Mouse (Mus musculus): Measurements from ENCODE around the gene Glb1. TPM values are rescaled to one million over a fixed set of nuclear protein-coding genes. Genes with fewer than 3 reads are reported as not detected.
A peak's percentile ranks its signal among the peaks of the same experiment; 100 is the strongest.

Glb1 gene
- polyA plus RNA-seq, 1 experiment from 2014 or later: 51.7 TPM

DNA sequence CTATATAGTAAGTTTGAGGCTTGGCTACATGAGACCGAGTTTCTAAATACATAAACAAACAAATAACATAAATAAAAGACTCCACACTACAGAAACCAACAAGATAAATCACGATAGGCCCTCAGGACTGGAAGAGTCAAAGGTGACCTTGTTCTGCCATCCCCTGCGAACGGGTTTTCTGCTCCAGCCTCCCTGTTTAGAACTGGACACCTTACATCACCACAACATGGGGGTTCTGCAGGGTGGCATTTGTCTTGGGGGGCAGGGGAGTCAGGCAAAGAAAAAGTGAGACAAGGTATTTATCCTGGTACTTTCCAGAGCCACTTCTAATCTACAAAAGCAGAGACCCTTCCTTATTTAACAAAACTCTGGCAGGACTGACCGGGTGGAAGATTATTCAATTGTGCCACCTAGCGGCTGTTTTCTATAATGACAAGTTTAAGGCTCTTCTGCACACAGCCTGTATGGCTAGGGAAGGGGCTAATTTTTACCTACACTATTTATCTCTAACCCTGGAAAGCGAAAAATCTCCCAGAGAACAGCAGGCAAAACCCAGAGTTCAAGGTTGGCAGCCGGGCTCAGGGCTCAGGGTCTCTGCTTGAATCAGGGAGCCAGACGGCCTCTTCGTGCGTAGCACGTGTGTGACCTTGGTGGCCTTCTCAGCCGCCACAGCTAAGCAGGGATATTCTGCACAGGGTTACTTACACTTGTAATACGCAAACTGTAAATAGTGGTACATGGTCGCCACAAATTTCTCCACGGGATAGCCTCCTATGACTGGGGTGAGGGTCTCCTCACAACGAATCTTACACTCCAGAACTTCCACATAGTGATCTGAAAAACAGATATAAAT is 19.8 kb upstream of the Glb1 start:
- peaks cover 20% of the 10 kb centered on the region for H3K36me3 ChIP-seq (ENCODE audit: control insufficient read depth, insufficient read depth, low read length)
- H3K27ac ChIP-seq (ENCODE audit: low read length): no peak overlapping the region
- no peaks in the 10 kb centered on the region for H3K27me3 ChIP-seq (ENCODE audit: control insufficient read depth, insufficient read depth, low read depth, low read length)
- WGBS: 66% methylated on average over 17 of the region's 17 CpGs
- no peak overlapping the region for H3K4me2 ChIP-seq (ENCODE audit: low read depth, low read length)
- ATAC-seq (ENCODE audit: low read depth): peak; percentile 70
- no peaks in the 10 kb centered on the region for H3K9me3 ChIP-seq (ENCODE audit: control insufficient read depth, low read length)
- no peak overlapping the region for H3K4me3 ChIP-seq (ENCODE audit: low read length)
- H3K4me1 ChIP-seq (replicated peaks; ENCODE audit: control insufficient read depth, insufficient read depth, low read length): no peaks in the 10 kb centered on the region
- no peak overlapping the region for H3K9ac ChIP-seq (ENCODE audit: low read length)

DNA sequence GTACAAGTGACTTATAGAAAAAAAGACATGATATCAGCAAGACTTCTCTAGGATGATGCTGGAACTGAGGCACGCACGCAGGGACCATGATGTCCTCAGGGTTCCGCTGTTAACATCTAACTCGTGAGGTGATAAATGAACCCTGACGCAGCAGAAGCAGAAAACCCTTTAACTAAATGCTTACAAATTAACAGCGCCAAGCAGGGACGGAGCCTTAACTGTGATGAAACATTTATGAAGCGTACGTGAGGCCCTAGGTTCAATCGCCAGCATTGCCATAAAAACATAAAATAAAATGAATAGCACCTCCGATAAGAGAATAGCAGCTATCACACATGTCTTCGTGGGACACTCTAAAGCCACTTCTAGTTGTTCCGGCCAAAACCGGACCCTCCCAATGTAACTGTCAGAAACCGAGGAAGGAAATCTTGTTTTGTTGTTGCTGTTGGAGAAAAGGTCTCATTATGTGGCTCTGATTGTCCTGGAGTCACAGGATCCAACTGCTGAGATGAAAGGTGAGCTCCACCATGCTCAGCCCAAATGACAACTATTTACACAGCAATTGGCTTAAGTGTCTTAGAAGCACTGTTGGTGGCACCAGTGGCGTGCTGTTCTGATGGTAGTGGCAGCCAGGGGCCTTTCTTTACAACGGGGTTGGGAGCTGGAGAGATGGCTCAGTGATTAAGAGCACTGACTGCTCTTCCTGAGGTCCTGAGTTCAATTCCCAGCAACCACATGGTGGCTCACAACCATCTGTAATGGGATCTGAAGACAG is 17.8 kb upstream of the Glb1 start:
- WGBS: 82% methylated on average over 17 of the region's 17 CpGs
- Histone ChIP-seq H3K4me1 (replicated peaks; ENCODE audit: control insufficient read depth, insufficient read depth, low read length) (0 out of 2 replicates have a peak, but pooled peaks cover 4% of the 10 kb centered on the region), H3K27ac (ENCODE audit: low read length) (no peak overlapping the region), H3K4me3 (ENCODE audit: low read length) (no peak overlapping the region), H3K27me3 (ENCODE audit: control insufficient read depth, insufficient read depth, low read depth, low read length) (no peaks in the 10 kb centered on the region), H3K9me3 (ENCODE audit: control insufficient read depth, low read length) (no peaks in the 10 kb centered on the region), H3K9ac (ENCODE audit: low read length) (no peak overlapping the region), H3K4me2 (ENCODE audit: low read depth, low read length) (no peak overlapping the region), H3K36me3 (ENCODE audit: control insufficient read depth, insufficient read depth, low read length) (peaks cover 12% of the 10 kb centered on the region)
- no peak for ATAC-seq (ENCODE audit: low read depth)

DNA sequence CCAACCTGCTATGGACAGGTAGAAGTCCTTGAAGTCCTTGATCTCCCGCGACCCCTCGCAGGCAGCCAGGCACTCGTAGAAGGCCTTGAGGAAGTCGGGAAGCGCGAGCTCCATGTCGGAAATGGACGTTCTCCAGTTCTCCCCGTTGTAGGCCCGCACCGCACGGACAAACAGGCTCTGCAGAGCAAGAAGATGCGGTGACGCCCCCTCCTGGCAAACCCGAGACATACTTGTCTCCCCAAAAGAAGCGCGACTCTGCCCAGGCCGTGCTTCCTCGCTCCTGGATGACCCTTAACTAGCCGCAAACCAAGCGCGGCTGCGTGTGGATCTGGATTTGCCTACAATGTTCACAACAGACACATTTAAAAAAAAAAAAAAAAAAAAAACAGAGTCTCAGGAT is 16.2 kb upstream of the Glb1 start:
- H3K27me3 ChIP-seq (ENCODE audit: control insufficient read depth, insufficient read depth, low read depth, low read length): no peaks in the 10 kb centered on the region
- H3K27ac ChIP-seq (ENCODE audit: low read length): no peak overlapping the region
- H3K9ac ChIP-seq (ENCODE audit: low read length): no peak overlapping the region
- no peaks in the 10 kb centered on the region for H3K9me3 ChIP-seq (ENCODE audit: control insufficient read depth, low read length)
- H3K4me2 ChIP-seq (ENCODE audit: low read depth, low read length): no peak overlapping the region
- ATAC-seq (ENCODE audit: low read depth): no peak
- peaks cover 18% of the 10 kb centered on the region for H3K4me1 ChIP-seq (replicated peaks; ENCODE audit: control insufficient read depth, insufficient read depth, low read length)
- no peak overlapping the region for H3K4me3 ChIP-seq (ENCODE audit: low read length)
- WGBS: 89% methylated on average over 24 of the region's 24 CpGs
- peaks cover 9% of the 10 kb centered on the region for H3K36me3 ChIP-seq (ENCODE audit: control insufficient read depth, insufficient read depth, low read length)

DNA sequence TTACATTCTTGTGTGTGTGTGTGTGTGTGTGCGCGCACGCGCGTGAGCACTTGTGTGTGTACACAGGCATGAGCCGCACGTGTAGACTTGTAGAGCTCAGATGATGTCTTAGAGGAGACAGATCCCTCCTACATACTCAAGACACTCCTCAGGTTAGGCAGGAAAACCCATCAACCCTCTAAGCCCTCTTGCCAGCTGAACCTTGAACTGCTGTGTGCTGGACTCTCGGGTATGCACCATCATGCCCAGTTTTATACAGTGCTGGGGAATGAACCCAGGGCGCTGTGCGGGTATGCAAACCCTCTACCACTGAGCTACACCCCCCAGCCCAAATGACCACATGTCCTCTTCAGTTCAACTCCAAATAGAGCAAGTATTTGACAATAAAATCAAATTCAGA is 15.7 kb upstream of the Glb1 start:
- ATAC-seq (ENCODE audit: low read depth): no peak
- WGBS: 91% methylated on average over 10 of the region's 10 CpGs
- H3K27ac ChIP-seq (ENCODE audit: low read length): no peak overlapping the region
- H3K9ac ChIP-seq (ENCODE audit: low read length): no peak overlapping the region
- H3K4me2 ChIP-seq (ENCODE audit: low read depth, low read length): no peak overlapping the region
- peaks cover 9% of the 10 kb centered on the region for H3K36me3 ChIP-seq (ENCODE audit: control insufficient read depth, insufficient read depth, low read length)
- H3K4me1 ChIP-seq (replicated peaks; ENCODE audit: control insufficient read depth, insufficient read depth, low read length): peaks cover 19% of the 10 kb centered on the region
- no peaks in the 10 kb centered on the region for H3K27me3 ChIP-seq (ENCODE audit: control insufficient read depth, insufficient read depth, low read depth, low read length)
- no peaks in the 10 kb centered on the region for H3K9me3 ChIP-seq (ENCODE audit: control insufficient read depth, low read length)
- H3K4me3 ChIP-seq (ENCODE audit: low read length): no peak overlapping the region

DNA sequence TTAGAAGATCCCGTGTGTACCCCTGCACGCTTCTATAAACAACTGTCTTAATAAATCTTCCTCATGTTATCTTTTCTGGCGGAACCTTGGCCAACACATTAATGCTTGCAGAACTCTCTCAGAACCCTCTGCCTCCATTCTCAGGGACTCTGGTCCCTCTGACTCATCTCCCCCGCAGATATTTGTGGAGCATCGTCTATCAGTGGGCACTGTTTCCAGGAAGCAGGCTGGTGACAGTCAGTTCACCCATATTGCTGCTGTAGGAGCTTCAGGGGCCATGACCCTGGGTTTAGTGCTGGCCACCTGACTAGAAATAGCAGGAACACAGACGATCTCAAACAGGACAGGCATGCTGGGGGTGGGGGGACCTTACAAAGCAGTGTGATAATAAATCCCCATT is 13.8 kb upstream of the Glb1 start:
- Histone ChIP-seq H3K4me1 (replicated peaks; ENCODE audit: control insufficient read depth, insufficient read depth, low read length) (peaks cover 24% of the 10 kb centered on the region), H3K4me3 (ENCODE audit: low read length) (no peak overlapping the region), H3K4me2 (ENCODE audit: low read depth, low read length) (no peak overlapping the region), H3K9ac (ENCODE audit: low read length) (no peak overlapping the region), H3K9me3 (ENCODE audit: control insufficient read depth, low read length) (no peaks in the 10 kb centered on the region), H3K27ac (ENCODE audit: low read length) (no peak overlapping the region), H3K27me3 (ENCODE audit: control insufficient read depth, insufficient read depth, low read depth, low read length) (no peaks in the 10 kb centered on the region), H3K36me3 (ENCODE audit: control insufficient read depth, insufficient read depth, low read length) (peaks cover 8% of the 10 kb centered on the region)
- WGBS: 41% methylated on average over 6 of the region's 6 CpGs
- ATAC-seq (ENCODE audit: low read depth): no peak

DNA sequence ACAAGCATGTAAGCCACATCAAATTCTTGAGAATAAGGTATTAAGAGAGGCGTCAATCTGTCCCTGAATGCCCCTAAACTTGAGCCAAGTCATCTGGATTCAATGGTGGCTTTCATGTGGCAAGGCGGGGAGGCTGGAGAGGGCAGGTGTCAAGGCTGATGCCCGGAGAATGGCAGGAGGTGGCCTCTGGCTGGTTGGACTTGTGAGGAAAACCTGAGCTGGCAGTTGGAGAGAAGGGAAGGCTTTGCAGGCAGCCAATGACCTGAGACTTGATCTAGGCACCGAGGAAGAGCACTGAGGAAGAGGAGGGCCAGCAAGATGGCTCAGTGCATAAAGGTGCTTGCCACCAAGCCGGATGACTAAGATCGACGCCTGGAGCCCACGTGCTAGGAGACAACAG is 12.6 kb upstream of the Glb1 start:
- H3K27ac ChIP-seq (ENCODE audit: low read length): no peak overlapping the region

DNA sequence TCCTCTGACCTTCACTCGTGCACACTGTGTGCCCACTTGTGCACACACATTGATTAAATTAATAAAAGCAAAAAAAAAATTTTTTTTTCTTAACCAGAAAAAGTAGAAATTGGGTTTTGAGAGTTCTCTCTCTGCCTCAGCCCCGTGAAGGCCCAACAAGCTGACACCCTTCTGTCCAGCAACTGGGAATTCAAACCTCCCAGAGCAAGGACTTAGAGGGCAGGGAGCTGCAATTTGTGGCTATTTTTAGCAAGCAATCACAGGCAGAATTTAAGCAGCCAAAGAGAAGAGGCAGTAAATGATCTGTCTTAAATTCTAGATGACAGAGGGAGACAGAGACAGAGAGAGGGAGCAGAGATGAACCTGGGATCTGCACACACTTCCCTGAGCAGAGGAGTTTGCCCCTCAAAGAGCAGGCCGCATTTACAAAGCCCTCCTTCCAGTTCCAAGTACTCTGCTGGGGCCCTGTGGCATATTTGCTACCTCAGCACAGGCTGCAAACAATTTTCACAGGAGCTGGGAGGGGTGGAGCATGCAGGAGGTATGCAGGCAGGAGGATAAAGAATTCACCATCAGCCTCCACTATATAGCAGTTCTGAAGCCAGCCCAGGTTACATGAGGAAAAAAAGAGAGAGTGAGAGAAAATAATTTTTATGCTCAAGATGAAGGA is 12.0 kb upstream of the Glb1 start:
- H3K4me2 ChIP-seq (ENCODE audit: low read depth, low read length): peak overlapping the region; percentile 59
- H3K9ac ChIP-seq (ENCODE audit: low read length): peak overlapping the region; percentile 8; the same call in 1 of the 2 replicates
- H3K4me3 ChIP-seq (ENCODE audit: low read length): peak overlapping the region; percentile 72; the same call in 1 of the 2 replicates
- H3K4me1 ChIP-seq (replicated peaks; ENCODE audit: control insufficient read depth, insufficient read depth, low read length): peaks cover 24% of the 10 kb centered on the region
- no peaks in the 10 kb centered on the region for H3K27me3 ChIP-seq (ENCODE audit: control insufficient read depth, insufficient read depth, low read depth, low read length)
- no peak for ATAC-seq (ENCODE audit: low read depth)
- H3K27ac ChIP-seq (ENCODE audit: low read length): peak overlapping the region; percentile 43
- H3K36me3 ChIP-seq (ENCODE audit: control insufficient read depth, insufficient read depth, low read length): peaks cover 3% of the 10 kb centered on the region
- H3K9me3 ChIP-seq (ENCODE audit: control insufficient read depth, low read length): no peaks in the 10 kb centered on the region
- 48% methylated on average over 3 of the region's 3 CpGs for WGBS

More for the DNA sequence above, 12.6 kb upstream of the Glb1 start:
- Histone ChIP-seq H3K4me3 (ENCODE audit: low read length) (no peak overlapping the region), H3K4me1 (replicated peaks; ENCODE audit: control insufficient read depth, insufficient read depth, low read length) (peaks cover 24% of the 10 kb centered on the region), H3K4me2 (ENCODE audit: low read depth, low read length) (no peak overlapping the region), H3K27me3 (ENCODE audit: control insufficient read depth, insufficient read depth, low read depth, low read length) (no peaks in the 10 kb centered on the region), H3K9me3 (ENCODE audit: control insufficient read depth, low read length) (no peaks in the 10 kb centered on the region), H3K9ac (ENCODE audit: low read length) (peak overlapping the region; percentile 8; the same call in 1 of the 2 replicates), H3K36me3 (ENCODE audit: control insufficient read depth, insufficient read depth, low read length) (peaks cover 3% of the 10 kb centered on the region)
- 79% methylated on average over 8 of the region's 8 CpGs for WGBS
- ATAC-seq (ENCODE audit: low read depth): no peak

DNA sequence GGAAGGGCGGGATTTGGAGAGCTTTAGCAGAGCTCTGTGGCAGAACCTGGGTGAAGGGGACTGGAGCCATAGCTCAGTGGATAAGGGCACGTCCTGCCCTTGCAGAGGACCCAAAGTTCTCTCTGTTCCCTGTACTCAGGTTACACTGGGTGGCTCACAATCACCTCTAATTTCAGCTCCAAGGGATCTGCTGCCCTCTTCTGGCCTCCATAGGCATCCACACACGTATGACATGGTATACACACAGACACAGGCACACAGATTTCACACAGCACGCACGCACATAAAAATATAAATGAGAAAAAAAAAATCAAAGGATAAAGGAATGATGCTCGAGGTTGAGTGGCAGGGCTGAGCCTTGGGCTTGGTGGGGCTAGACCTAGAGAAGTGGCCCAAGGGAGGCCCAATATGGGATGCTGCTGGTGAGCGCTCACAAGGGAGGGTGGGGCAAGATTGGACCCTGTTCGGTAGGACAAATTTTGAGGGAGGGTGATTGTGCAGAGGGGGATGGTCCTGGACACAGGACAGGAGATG is 11.4 kb upstream of the Glb1 start:
- peak overlapping the region; percentile 72 for H3K4me3 ChIP-seq (ENCODE audit: low read length)
- WGBS: 72% methylated on average over 8 of the region's 8 CpGs
- peak overlapping the region; percentile 86; the same call in 1 of the 2 replicates for H3K9ac ChIP-seq (ENCODE audit: low read length)
- no peaks in the 10 kb centered on the region for H3K27me3 ChIP-seq (ENCODE audit: control insufficient read depth, insufficient read depth, low read depth, low read length)
- H3K27ac ChIP-seq (ENCODE audit: low read length): peak overlapping the region; percentile 77
- ATAC-seq (ENCODE audit: low read depth): no peak
- peaks cover 24% of the 10 kb centered on the region for H3K4me1 ChIP-seq (replicated peaks; ENCODE audit: control insufficient read depth, insufficient read depth, low read length)
- peaks cover 3% of the 10 kb centered on the region for H3K36me3 ChIP-seq (ENCODE audit: control insufficient read depth, insufficient read depth, low read length)
- peak overlapping the region; percentile 59 for H3K4me2 ChIP-seq (ENCODE audit: low read depth, low read length)
- no peaks in the 10 kb centered on the region for H3K9me3 ChIP-seq (ENCODE audit: control insufficient read depth, low read length)
